Mouse (Mus musculus) liver, embryonic 14.5 days (tissue): ENCODE data around the gene Spsb4.

Experiments used
- CTCF ChIP-seq: IDR thresholded peaks from 2 replicates; pipeline ENCODE4 v1.5.1; 2016; ENCODE audit warnings: antibody characterized with exemption, low read depth, control low read depth
- EP300 ChIP-seq: IDR thresholded peaks from 2 replicates; pipeline ENCODE4 v1.6.1; 2016; ENCODE audit warnings: antibody characterized with exemption, low read depth

DNA sequence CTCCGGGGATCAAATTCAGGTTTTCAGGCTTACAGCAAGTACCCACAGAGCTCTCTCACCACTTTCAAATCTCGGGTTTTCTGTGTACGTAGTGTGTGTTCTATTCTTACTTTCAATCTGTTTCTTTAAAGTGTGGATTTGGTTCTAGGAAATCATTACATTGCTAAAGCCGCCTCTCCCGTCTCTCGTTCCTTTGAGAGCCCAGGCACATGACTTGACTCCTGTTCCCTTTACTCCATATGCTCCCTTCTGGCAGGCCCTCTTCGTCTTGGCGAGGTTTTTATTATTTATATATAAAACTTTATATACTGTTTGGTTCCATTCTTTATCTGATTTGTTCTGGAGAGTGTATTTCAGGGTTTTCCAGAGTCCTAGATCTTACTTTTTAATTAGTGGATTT, 85.9 kb downstream of the Spsb4 start:
- TF ChIP-seq CTCF: no peak
- no peak for TF ChIP-seq EP300
